Mouse (Mus musculus) right cerebral cortex, postnatal 14 days (tissue): ENCODE measurements around the gene Pbx1.

ENCODE experiments used
- DNase-seq: peaks from one replicate; pipeline ENCODE4 v3.0.0; 2022

Gene Pbx1

GRCm38 (mm10) chr1:168258856-168259255 is 173.2 kb downstream of the Pbx1 start:
- DNase-seq = no peak

DNA sequence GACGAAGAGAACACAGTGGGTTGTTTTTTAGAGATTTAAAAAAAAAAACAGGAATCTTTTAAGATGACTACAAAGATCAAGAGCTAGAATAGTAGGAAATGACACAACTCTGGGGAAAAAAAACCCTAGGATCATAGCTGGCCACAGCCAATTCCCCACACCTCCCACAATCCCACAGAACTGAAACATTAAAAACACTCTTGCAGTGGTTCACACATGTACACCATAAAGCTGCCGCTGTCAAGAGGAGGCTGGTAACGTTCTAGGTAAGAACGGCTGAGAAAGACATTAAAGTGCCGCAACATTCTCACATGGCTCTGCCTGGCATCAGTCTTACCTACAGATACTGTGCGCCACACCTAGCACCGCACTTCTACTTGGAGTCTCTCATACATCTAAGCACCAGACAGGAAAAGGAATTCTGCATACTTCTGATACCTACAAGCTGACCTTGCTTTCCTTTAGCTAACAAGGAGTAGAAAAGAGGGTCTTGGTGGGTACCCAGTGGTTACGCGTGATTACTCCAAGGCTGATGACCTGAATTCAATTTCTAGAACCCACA is 176.6 kb downstream of the Pbx1 start:
- no peak for DNase-seq

DNA sequence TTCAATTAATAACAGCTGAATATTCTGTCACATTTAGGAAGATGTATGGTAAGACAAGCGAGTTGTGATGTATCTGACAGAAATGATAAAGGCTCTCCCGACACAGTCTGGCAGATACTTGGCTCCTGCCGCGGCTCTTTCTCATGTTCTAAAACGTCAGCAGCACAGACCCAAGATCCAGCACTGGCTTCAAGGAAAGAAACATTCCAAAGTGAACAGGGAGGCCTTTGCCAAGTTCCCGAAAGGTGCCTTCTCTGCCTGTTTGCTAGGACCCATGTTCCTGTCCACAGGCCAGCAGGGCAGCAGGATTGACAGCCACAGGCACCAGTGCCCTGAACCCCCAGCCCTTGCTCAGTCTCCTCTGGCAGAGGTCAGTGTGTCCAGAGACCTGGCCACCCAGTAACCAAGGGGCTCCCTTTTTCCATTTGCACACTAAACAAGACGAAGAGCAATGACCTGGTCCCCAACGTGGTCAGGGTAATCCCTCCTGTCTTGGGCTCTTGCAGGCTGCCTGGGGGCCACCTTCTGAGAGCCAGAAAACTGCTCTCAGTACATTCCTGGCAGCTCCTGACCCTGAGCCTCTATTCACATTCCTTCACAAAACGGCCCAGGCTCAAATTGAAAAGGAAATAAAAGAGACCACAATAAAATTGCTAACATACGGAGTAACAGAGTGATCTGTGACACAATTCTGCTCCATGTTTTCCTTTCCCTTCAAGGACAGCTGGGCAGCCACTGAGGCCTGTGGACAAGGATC is 184.9 kb downstream of the Pbx1 start:
- no peak for DNase-seq

DNA sequence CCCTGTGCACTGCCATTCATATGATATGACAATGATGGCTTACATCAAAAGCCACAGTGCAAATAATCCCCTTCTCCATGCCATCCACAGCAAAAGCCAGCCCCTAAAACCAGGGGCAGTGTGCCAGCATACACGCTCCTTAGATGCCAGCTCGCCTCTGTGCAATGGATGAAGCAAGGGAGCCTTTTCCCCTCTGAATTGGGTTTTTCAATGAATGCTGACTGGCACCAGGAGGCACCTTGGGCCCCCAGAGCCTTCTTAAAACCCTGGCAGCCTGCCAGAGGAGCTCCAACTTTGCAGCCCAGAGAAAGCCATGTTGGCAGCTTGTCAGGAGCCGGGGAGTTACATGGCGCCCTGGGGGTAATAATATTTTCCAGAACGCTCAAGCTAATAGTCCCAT is 186.5 kb downstream of the Pbx1 start:
- peak; percentile 42 for DNase-seq

DNA sequence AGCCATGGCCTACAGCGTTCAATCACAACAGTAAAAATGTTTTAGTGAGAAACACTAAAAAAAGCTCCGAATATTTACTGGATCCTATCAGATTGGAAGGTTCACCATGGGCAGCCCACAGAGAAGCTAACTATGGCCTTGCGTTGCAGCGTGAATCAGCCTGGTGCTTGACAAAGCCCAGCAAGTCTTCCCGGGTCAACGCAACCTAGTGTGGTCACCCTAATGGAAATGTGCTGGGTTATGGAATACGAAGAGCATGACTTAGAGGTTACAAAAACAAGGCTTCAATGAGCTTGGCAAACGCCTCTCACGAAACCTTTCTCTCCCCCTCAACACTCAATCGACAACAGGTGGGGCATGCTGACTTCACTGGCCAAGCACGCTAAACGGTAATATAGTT is 188.3 kb downstream of the Pbx1 start:
- no peak for DNase-seq

GRCm38 (mm10) chr1:168243068-168243467 is 189.0 kb downstream of the Pbx1 start:
- DNase-seq = no peak

- DNase-seq = no peak
These were observed 190.8 kb downstream of the Pbx1 start for GRCm38 (mm10) chr1:168241316-168241715.

- peak; percentile 27 for DNase-seq
These were observed 191.2 kb downstream of the Pbx1 start for GRCm38 (mm10) chr1:168240846-168241245.

DNA sequence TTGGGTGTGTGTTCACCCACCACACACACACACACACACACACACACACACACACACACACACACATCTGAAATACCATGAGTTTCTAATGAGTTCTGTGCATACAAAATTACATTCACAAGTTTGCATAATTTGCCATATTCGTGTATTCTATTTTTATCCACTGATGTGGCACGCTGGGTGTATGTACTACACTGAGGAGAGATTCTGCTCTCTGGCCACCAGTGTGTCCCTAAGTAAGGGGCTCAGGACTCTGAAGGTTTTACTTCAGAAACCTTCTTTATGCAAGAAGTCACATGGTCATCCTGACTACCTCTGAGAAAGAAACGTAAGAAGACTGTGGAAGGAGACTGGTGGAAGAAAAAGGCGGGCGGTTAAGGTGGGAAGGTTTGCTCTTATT is 191.7 kb downstream of the Pbx1 start:
- no peak for DNase-seq

GRCm38 (mm10) chr1:168236101-168236500 is 196.0 kb downstream of the Pbx1 start:
- DNase-seq = no peak

GRCm38 (mm10) chr1:168234355-168234754 is 197.7 kb downstream of the Pbx1 start:
- DNase-seq = no peak

- no peak for DNase-seq
These were observed 198.9 kb downstream of the Pbx1 start for GRCm38 (mm10) chr1:168233182-168233581.

GRCm38 (mm10) chr1:168231548-168232429 is 200.3 kb downstream of the Pbx1 start:
- no peak for DNase-seq

DNA sequence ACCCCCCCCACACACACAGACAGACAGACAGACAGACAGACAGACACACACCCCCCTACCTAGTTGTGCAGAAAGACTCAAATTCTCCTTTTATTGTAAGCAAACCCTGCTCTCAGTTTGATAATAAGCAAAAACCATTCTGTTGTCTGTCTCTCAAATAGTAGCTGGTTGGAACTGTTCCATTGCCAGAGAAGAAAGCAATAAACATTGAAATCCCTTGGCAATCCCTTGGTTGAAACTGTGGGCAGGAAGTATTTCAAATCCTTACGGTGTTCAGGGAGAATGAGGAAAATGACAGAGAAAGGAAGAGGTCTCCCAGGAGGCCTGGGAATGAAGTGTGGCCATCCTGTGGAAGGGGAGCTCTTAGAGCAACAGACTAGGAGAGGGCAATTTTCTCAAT is 201.2 kb downstream of the Pbx1 start:
- DNase-seq = no peak

- DNase-seq = no peak
These were observed 201.9 kb downstream of the Pbx1 start for GRCm38 (mm10) chr1:168230134-168230533.

DNA sequence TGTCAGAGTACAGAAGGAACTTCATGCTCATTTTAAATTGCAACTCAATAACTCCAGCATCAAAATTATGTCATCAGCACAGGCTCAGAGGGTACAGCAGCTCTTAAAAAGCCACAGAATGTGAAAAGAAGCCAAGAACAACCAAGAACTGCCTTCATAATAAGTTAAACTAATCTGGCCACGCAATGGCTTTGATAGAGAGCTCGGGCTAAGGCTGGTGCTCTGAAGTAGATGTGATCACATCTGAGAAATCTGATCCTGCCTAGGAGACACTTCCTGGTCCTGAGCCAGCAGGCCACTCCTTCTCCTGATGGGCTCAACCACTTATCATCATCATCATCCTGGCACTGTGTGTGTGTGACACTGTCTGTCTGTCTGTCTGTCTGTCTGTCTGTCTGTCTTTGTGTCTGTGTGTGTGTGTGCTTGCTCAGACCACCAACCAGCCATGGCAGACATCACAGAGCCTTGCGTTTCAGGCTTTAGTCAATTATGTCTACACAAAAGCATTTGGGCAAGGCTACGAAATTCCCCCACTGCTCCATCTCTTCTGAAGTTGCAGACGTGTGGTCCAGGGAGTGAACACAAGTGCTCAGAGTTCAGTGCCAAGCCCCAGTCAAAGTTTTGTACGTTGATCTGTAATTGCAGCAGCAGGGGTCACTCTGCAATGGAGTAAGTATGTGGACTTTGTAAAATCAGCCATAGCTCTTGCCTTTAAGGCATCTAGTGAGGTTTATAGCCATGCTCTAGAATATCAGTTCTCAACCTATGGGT is 203.1 kb downstream of the Pbx1 start:
- DNase-seq = no peak

DNA sequence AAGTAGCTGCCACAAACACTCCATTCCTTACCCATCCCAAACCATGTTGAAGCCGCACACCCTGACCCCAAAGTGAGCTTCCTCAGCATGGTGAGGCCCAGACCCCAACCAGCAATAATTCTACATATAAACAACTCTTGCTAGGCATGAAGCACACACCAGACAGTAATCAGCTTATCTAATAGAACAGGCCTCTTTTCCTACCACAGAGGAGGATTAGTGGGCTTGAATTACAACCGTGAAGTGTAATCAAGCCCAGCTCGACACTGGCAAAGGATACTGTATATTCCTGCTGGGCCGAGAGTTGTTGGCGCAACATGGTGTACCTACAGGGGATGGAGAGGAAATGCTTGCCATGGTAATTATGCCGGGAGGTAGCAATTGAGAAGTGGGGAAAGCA is 205.9 kb downstream of the Pbx1 start:
- DNase-seq = no peak

DNA sequence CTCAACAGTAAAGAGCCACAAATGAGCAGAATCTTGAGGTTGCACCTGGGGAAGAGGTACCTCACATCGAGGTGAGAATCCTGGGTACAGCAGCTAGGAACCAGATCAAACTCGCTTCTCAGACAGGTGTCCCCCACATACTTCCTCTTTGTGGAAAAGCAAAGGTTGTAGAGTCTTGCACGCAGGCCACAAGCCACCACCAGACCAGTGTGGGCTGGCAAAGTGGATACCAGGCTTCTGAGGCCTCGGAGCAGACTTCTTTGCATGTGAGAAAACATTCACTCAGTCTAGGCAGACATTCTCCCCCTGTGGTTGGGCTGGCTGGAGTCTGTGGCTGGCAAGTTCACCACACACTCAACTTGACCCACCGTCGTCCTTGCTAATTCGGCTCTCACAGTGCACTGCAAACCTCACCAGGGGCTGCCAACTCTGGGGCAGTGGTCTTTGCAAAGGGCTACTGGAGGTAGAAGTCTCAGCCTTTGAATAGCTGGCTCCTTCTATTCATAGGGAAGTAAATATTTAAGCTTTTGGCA is 206.4 kb downstream of the Pbx1 start:
- no peak for DNase-seq

GRCm38 (mm10) chr1:168224218-168224617 is 207.9 kb downstream of the Pbx1 start:
- no peak for DNase-seq

DNA sequence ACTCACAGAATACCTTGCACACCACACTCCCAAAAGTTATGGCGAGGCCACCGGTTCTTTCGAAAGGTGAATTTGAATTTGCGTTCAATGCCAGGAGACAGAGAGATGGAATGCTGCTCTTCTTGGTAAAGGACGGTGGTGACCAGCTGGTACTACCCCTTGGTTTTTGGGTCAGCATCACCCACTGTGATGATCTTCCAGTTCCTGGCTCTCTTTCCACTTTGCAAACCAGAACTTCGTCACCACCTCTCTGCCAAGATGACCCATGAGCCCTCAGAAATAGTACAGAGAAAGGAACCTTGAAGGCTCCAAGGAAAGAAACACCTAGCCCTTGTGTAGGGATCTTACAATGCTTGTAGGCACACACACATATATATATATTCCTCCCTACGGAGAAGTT is 209.3 kb downstream of the Pbx1 start:
- no peak for DNase-seq

DNA sequence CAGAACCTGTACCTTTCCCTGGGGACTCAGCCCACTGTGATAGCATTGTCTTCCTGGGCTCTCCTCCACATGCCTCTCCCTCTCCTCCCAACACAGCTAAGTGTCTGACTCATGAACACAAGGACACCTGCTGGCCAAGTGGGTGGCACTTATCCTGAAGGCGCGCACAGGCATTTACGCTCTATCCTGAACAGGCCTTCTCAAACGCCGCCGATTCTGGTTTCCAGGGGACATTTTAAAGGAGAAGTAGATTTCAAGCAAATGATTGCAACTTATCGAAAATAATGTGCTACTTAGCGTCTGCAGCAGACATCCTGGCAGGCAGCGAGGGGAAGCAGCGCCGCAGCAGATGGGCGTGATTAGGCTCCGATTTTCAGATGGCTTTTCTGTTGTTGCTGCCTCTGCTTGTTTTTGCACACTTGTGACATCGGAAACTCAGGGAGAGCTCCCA is 211.0 kb downstream of the Pbx1 start:
- DNase-seq = peak; percentile 37

GRCm38 (mm10) chr1:168215896-168216747 is 215.9 kb downstream of the Pbx1 start:
- peak; percentile 37 for DNase-seq
